Comparison of ENCODE assay signal across 21 mouse cellular contexts in genomic region chr16:77573036-77573435, GRCm38 (mm10). TPM values are rescaled to one million over a fixed set of nuclear protein-coding genes. Genes with fewer than 3 reads are reported as not detected.
DNase-seq lines count a peak whose midpoint lies in the region; ATAC-seq and TF ChIP-seq lines count a peak whose summit lies in the region.
"Had no signal": no experiment of that assay in that cellular context is flagged by ENCODE, and none has a peak within 500 bp of the region (broad histone marks: within the 10 kb centered on the region; RNA-seq: fewer than 3 reads in every experiment).

No protein-coding gene starts in this region.

- H3K9ac ChIP-seq in forebrain, embryonic 11.5 days (ENCODE audit: low read length): no peak overlapping the region
- no peak overlapping the region for H3K9ac ChIP-seq in forebrain, postnatal 0 days
- no peak overlapping the region for H3K9ac ChIP-seq in midbrain, postnatal 0 days (replicated peaks; ENCODE audit: low read length, poor library complexity, severe bottlenecking)
- no peak overlapping the region for H3K9ac ChIP-seq in hindbrain, embryonic 15.5 days
- H3K9ac ChIP-seq: limb, embryonic 12.5 days; liver, postnatal 0 days had no signal

- no peak overlapping the region for H3K27ac ChIP-seq in forebrain, embryonic 11.5 days (ENCODE audit: low read depth, low read length)
- H3K27ac ChIP-seq in forebrain, postnatal 0 days (ENCODE audit: low read depth, low read length): no peak overlapping the region
- no peak overlapping the region for H3K27ac ChIP-seq in midbrain, postnatal 0 days (ENCODE audit: low read depth, low read length)
- no peak overlapping the region for H3K27ac ChIP-seq in midbrain, embryonic 10.5 days (replicated peaks)
- peak overlapping the region; percentile 23; the same call in 1 of the 2 replicates for H3K27ac ChIP-seq in hindbrain, embryonic 15.5 days (replicated peaks)
- H3K27ac ChIP-seq: heart, adult 2 months; limb, embryonic 12.5 days had no signal

- H3K4me1 ChIP-seq in forebrain, embryonic 11.5 days (replicated peaks; ENCODE audit: control insufficient read depth, insufficient read depth, low read length): no peaks in the 10 kb centered on the region
- H3K4me1 ChIP-seq in forebrain, postnatal 0 days (ENCODE audit: insufficient read depth): no peaks in the 10 kb centered on the region
- H3K4me1 ChIP-seq in midbrain, postnatal 0 days (ENCODE audit: insufficient read depth, low read length): no peaks in the 10 kb centered on the region
- H3K4me1 ChIP-seq in midbrain, embryonic 10.5 days: no peaks in the 10 kb centered on the region
- 0 out of 2 replicates have a peak, but pooled peaks cover 16% of the 10 kb centered on the region for H3K4me1 ChIP-seq in hindbrain, embryonic 15.5 days (replicated peaks)

- DNase-seq in forebrain, embryonic 11.5 days (ENCODE audit: low spot score): no peak
- no peak for DNase-seq in forebrain, postnatal 0 days
- peak; percentile 17 for DNase-seq in midbrain, postnatal 0 days (ENCODE audit: low spot score)
- DNase-seq in midbrain, embryonic 10.5 days (ENCODE audit: low spot score): no peak
- peak; percentile 91 for DNase-seq in retina, postnatal 1 day
- no peak for DNase-seq in cerebellum, postnatal 14 days
- DNase-seq: cerebellum, adult 9-10 months; heart, adult 2 months; kidney, adult 18-20 months; kidney, postnatal 4 days; liver, postnatal 0 days; lung, postnatal 4 days had no signal

- no peaks in the 10 kb centered on the region for H3K9me3 ChIP-seq in forebrain, embryonic 11.5 days (ENCODE audit: control insufficient read depth, low read length)
- no peaks in the 10 kb centered on the region for H3K9me3 ChIP-seq in forebrain, postnatal 0 days (ENCODE audit: low read length)
- H3K9me3 ChIP-seq in midbrain, postnatal 0 days (ENCODE audit: low read length): no peaks in the 10 kb centered on the region
- H3K9me3 ChIP-seq in midbrain, embryonic 10.5 days (replicated peaks): peaks cover 6% of the 10 kb centered on the region; the same call in 1 of the 2 replicates
- H3K9me3 ChIP-seq in hindbrain, embryonic 15.5 days: no peaks in the 10 kb centered on the region
- H3K9me3 ChIP-seq: limb, embryonic 12.5 days had no signal

- no peak overlapping the region for H3K4me2 ChIP-seq in forebrain, embryonic 11.5 days (ENCODE audit: low read depth, low read length, severe bottlenecking)
- H3K4me2 ChIP-seq in forebrain, postnatal 0 days (ENCODE audit: low read depth): no peak overlapping the region
- no peak overlapping the region for H3K4me2 ChIP-seq in midbrain, postnatal 0 days (ENCODE audit: low read depth, low read length, poor library complexity, severe bottlenecking)
- no peak overlapping the region for H3K4me2 ChIP-seq in hindbrain, embryonic 15.5 days
- H3K4me2 ChIP-seq: limb, embryonic 12.5 days had no signal

- 53% methylated on average over 5 of the region's 5 CpGs for WGBS in forebrain, embryonic 11.5 days
- 28% methylated on average over 5 of the region's 5 CpGs for WGBS in forebrain, postnatal 0 days
- WGBS in midbrain, postnatal 0 days: 80% methylated on average over 5 of the region's 5 CpGs
- 88% methylated on average over 5 of the region's 5 CpGs for WGBS in midbrain, embryonic 10.5 days
- WGBS in hindbrain, embryonic 15.5 days: 43% methylated on average over 5 of the region's 5 CpGs

- peak; percentile 80 for ATAC-seq in forebrain, embryonic 11.5 days (replicated peaks; ENCODE audit: low FRiP score)
- no peak; the same call in 1 of the 2 replicates for ATAC-seq in forebrain, postnatal 0 days
- no peak for ATAC-seq in midbrain, postnatal 0 days (ENCODE audit: low FRiP score)
- ATAC-seq in hindbrain, embryonic 15.5 days (ENCODE audit: low FRiP score, low read depth): no peak; the same call in 1 of the 2 replicates
- no peak for ATAC-seq in granulocyte monocyte progenitor cell, adult 5-6 weeks (replicated peaks; ENCODE audit: poor library complexity, severe bottlenecking)
- ATAC-seq: liver, postnatal 0 days had no signal

- no peak overlapping the region for H3K4me3 ChIP-seq in forebrain, embryonic 11.5 days (ENCODE audit: low read depth, low read length)
- H3K4me3 ChIP-seq in forebrain, postnatal 0 days (ENCODE audit: low read depth, low read length): no peak overlapping the region
- no peak overlapping the region for H3K4me3 ChIP-seq in midbrain, postnatal 0 days (ENCODE audit: low read depth, low read length)
- no peak overlapping the region for H3K4me3 ChIP-seq in midbrain, embryonic 10.5 days
- no peak overlapping the region for H3K4me3 ChIP-seq in hindbrain, embryonic 15.5 days
- H3K4me3 ChIP-seq: heart, adult 2 months; limb, embryonic 12.5 days; myocyte had no signal

- no peak for TF ChIP-seq CTCF in forebrain, postnatal 0 days (IDR thresholded peaks at IDR 0.05; ENCODE audit: low read depth)
- no peak for TF ChIP-seq CTCF in midbrain, postnatal 0 days (IDR thresholded peaks at IDR 0.05)

- no peaks in the 10 kb centered on the region for H3K27me3 ChIP-seq in forebrain, embryonic 11.5 days (ENCODE audit: control insufficient read depth, insufficient read depth, low read length)
- no peaks in the 10 kb centered on the region for H3K27me3 ChIP-seq in forebrain, postnatal 0 days (ENCODE audit: insufficient read depth, low read length)
- H3K27me3 ChIP-seq in midbrain, postnatal 0 days (ENCODE audit: insufficient read depth, low read length): no peaks in the 10 kb centered on the region
- no peaks in the 10 kb centered on the region for H3K27me3 ChIP-seq in midbrain, embryonic 10.5 days (ENCODE audit: low read depth, poor library complexity, severe bottlenecking)
- no peaks in the 10 kb centered on the region for H3K27me3 ChIP-seq in hindbrain, embryonic 15.5 days
- H3K27me3 ChIP-seq: limb, embryonic 12.5 days had no signal

- no peaks in the 10 kb centered on the region for H3K36me3 ChIP-seq in forebrain, embryonic 11.5 days (ENCODE audit: control insufficient read depth, insufficient read depth, low read length)
- no peaks in the 10 kb centered on the region for H3K36me3 ChIP-seq in forebrain, postnatal 0 days (ENCODE audit: insufficient read depth)
- H3K36me3 ChIP-seq in midbrain, postnatal 0 days (ENCODE audit: insufficient read depth, low read length): no peaks in the 10 kb centered on the region
- H3K36me3 ChIP-seq in midbrain, embryonic 10.5 days: peaks cover 27% of the 10 kb centered on the region
- no peaks in the 10 kb centered on the region for H3K36me3 ChIP-seq in hindbrain, embryonic 15.5 days
- H3K36me3 ChIP-seq: limb, embryonic 12.5 days had no signal

RNA-seq across cellular contexts. Expression of gene Gm11146, which starts 28.9 kb away (rescaled TPM):
- polyA plus RNA-seq in forebrain, embryonic 11.5 days (2014; fragmentation: Nextera tagmentation; extraction: Ambion mirVana): not detected in 2 replicates
- not detected in 2 replicates for total RNA-seq in forebrain, postnatal 0 days (2014; rRNA removed)
- polyA plus RNA-seq in forebrain, postnatal 0 days (2015; fragmentation: Nextera tagmentation; extraction: Ambion mirVana): not detected in 2 replicates
- not detected in 2 replicates for total RNA-seq in midbrain, postnatal 0 days (2014; rRNA removed)
- polyA plus RNA-seq in midbrain, postnatal 0 days (2015; fragmentation: Nextera tagmentation; extraction: Ambion mirVana): not detected in 2 replicates
- polyA plus RNA-seq in midbrain, embryonic 10.5 days (2016; fragmentation: Nextera tagmentation; extraction: Ambion mirVana): not detected in 2 replicates
- not detected in 2 replicates for polyA plus RNA-seq in hindbrain, embryonic 15.5 days (2015; fragmentation: Nextera tagmentation; extraction: Ambion mirVana)
- total RNA-seq in granulocyte monocyte progenitor cell, adult 5-6 weeks (2014; fragmentation: Nextera tagmentation): not detected in 2 replicates
- not detected in 2 replicates for total RNA-seq in granulocyte monocyte progenitor cell, adult 5-6 weeks (2017)
- total RNA-seq: adrenal gland, adult 18-20 months; heart, adult 2 months; heart, postnatal 25 days; layer of hippocampus, postnatal 25 days had no signal
- polyA plus RNA-seq: heart, adult 2 months; limb, embryonic 12.5 days; liver, postnatal 0 days; myocyte; testis, adult 2 months; urinary bladder, adult 2 months had no signal

Comparison
In these comparisons a context has a peak if more than half of its experiments do, and no peak if none do; other contexts are left out.
1. DNase-seq: peak in midbrain, postnatal 0 days (single experiment) and retina, postnatal 1 day (single experiment); none in forebrain, embryonic 11.5 days (single experiment), forebrain, postnatal 0 days (single experiment), midbrain, embryonic 10.5 days (single experiment) and cerebellum, postnatal 14 days (0 of 2).